Mouse (Mus musculus) forebrain, embryonic 11.5 days (tissue): ENCODE results near the gene Rdh5. TPM values are rescaled to one million over a fixed set of nuclear protein-coding genes. Genes with fewer than 3 reads are reported as not detected.
A peak's percentile ranks its signal among the peaks of the same experiment; 100 is the strongest.

Experiments used
- ATAC-seq: fragments of 200-750 bp; cut with Nextera tagmentation; replicated peaks from 2 replicates; pipeline ENCODE4 v1.8.0; 2017; ENCODE audit warnings: moderate TSS enrichment; ENCODE audit not compliant: low FRiP score
- DNase-seq: peaks from one replicate; pipeline ENCODE4 v3.0.0-alpha.2; 2017; ENCODE audit warnings: low spot score
- H3K27ac ChIP-seq: fragments of 300-500 bp; sonication (generic); 2 replicates; pipeline ENCODE4 v1.5.1; 2014; ENCODE audit warnings: low read depth, low read length
- H3K27me3 ChIP-seq: fragments of 300-500 bp; sonication (generic); 2 replicates; pipeline ENCODE4 v1.6.1; 2014; ENCODE audit warnings: mild to moderate bottlenecking, low read length, mixed read lengths; ENCODE audit not compliant: control insufficient read depth, insufficient read depth
- H3K36me3 ChIP-seq: fragments of 300-500 bp; sonication (generic); 2 replicates; pipeline ENCODE4 v1.6.1; 2014; ENCODE audit warnings: mild to moderate bottlenecking, low read length, moderate library complexity, mixed read lengths; ENCODE audit not compliant: control insufficient read depth, insufficient read depth
- H3K4me1 ChIP-seq: fragments of 300-500 bp; sonication (generic); replicated peaks from 2 replicates; pipeline ENCODE4 v1.6.1; 2014; ENCODE audit warnings: low read length, mixed read lengths; ENCODE audit not compliant: control insufficient read depth, insufficient read depth
- H3K4me2 ChIP-seq: fragments of 300-500 bp; sonication (generic); 2 replicates; pipeline ENCODE4 v1.6.1; 2014; ENCODE audit warnings: low read depth, mild to moderate bottlenecking, low read length, moderate library complexity, mixed read lengths; ENCODE audit not compliant: severe bottlenecking
- H3K4me3 ChIP-seq: fragments of 300-500 bp; sonication (generic); 2 replicates; pipeline ENCODE4 v1.5.1; 2014; ENCODE audit warnings: low read depth, low read length
- H3K9ac ChIP-seq: fragments of 300-500 bp; sonication (generic); 2 replicates; pipeline ENCODE4 v1.6.1; 2014; ENCODE audit warnings: low read length
- H3K9me3 ChIP-seq: fragments of 300-500 bp; sonication (generic); 2 replicates; pipeline ENCODE4 v1.6.1; 2016; ENCODE audit warnings: low read length, mixed read lengths; ENCODE audit not compliant: control insufficient read depth
- WGBS: fragments of 180-500 bp; shearing (Covaris S2); extraction: QIAGEN DNeasy Blood & Tissue Kit; methylation state at CpG from one replicate; pipeline ENCODE4 v1.1.7; 2014; 5-methylcytosine and 5-hydroxymethylcytosine counted together
- polyA plus RNA-seq: library from polyadenylated mRNA; unstranded; fragments of >200 nt; fragmentation: Nextera tagmentation; extraction: Ambion mirVana; gene quantifications from 2 replicates; pipeline ENCODE4 v1.2.1, GENCODE M21; 2014

The Rdh5 gene
- polyA plus RNA-seq, 1 experiment from 2014 or later: 12.3 TPM

DNA sequence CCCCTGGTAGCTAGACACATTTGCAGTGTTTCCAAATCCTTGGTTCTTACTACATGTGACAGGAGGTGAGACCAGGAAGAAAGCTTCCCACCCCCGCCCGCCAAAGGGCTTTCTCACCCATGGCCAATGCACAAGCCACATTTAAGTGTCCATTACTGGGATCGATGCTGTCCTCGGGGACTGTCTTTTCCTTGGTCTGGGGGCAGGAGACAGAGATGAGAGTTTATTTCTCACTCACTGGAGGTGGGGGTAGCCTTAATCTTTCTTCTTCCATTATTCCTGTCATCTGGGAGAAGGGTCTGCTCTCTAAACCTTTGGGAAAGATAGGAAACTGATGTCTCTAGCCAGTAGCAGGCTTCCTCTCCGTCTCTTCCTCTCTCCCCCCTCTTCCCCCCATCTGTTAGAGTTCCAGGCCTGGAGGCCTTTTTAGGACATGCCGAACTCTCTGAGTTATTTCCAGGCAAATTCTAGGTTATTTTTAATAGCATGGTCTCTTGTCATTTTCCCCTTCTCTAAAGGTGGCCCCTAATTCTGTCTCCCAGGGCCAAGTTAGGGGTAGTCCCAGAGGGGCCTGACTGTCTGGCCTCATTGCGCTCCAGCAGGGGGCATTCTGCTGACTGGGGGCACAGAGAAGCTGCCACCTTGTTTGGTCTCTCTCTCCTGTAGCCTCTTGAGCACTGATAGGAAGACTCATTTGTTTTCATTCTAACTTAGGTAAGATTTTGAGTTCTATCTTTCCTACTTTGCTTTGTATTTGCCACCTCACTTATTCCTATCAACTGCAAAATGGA lies 12.5 kb upstream of the Rdh5 start:
- H3K27me3 ChIP-seq: peaks cover 31% of the 10 kb centered on the region
- 64% methylated on average over 7 of the region's 7 CpGs for WGBS
- no peak for ATAC-seq

DNA sequence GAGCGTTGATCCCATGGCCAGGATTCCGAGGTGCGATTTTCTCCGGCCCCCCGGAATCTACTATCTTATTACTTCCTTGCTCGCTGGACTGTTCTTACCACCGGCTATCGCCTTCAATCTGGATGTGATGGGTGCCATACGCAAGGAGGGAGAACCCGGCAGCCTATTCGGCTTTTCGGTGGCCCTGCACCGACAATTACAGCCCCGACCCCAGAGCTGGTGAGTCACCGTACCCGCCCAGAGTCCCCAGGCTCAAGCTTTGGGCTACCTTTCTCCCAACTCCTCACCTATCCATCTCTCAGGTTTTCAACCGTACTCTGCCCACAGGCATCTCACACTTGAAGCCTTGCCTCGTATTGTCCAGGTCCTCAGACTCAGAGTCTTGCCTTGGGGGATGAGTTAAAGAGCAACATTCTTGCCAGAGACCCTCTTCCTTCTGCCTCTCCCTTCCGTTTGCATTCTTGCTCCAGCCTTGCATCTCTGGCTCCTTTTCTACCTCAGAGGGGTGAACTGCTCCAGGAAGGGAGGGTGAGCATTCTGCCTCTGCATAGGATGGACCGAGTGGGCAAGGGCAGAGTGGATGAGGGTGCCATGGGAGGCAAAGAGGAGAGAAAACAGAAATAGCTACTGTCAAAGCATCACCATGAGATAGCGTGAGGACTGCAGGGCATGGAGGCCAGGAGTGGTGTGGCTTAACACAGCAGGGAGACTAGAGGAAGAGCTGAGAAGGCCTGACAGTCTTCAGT lies 11.5 kb upstream of the Rdh5 start:
- H3K4me2 ChIP-seq: peak overlapping the region; percentile 83
- H3K27ac ChIP-seq: no peak overlapping the region
- H3K36me3 ChIP-seq: no peaks in the 10 kb centered on the region
- H3K9me3 ChIP-seq: no peaks in the 10 kb centered on the region
- peak overlapping the region; percentile 48; the same call in 1 of the 2 replicates for H3K9ac ChIP-seq
- no peaks in the 10 kb centered on the region for H3K4me1 ChIP-seq
- DNase-seq: no peak
- peaks cover 31% of the 10 kb centered on the region for H3K27me3 ChIP-seq
- peak overlapping the region; percentile 40 for H3K4me3 ChIP-seq
- WGBS: 2% methylated on average over 21 of the region's 21 CpGs
- ATAC-seq: 0 out of 2 replicates have a peak, but pooled peaks have one; percentile 21

More for the DNA sequence above, 12.5 kb upstream of the Rdh5 start:
- Histone ChIP-seq H3K9me3 (no peaks in the 10 kb centered on the region), H3K9ac (no peak overlapping the region), H3K4me1 (no peaks in the 10 kb centered on the region), H3K27ac (no peak overlapping the region), H3K4me3 (no peak overlapping the region), H3K4me2 (no peak overlapping the region), H3K36me3 (no peaks in the 10 kb centered on the region)
- DNase-seq: no peak

DNA sequence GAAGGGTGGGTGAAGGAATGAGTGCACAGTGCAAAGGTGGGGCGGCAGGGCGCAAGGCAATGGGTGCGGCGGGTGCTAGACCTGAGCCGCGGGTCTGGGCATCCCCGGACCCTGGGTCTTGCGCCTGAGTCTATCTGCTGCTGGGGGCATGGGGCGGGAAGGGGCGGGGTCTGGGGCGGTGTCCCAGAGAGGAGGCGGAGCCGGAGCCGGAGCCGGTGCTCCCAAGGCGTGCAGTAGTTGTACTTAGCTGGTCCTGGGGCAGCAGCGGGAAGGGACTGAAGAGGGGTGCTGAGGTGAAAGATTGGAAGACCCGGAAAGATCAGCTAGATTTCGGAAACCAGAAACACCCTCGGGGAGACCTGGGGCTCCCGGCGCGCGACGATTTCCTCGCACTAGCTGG lies 10.9 kb upstream of the Rdh5 start, which contains the start of gene Itga7:
Itga7 (plus strand) TSS at position 245 of the 400 bp plus-strand sequence.
- DNase-seq: peak; percentile 82
- Histone ChIP-seq H3K4me1 (no peaks in the 10 kb centered on the region), H3K27ac (no peak within 1 kb of the TSS), H3K4me2 (peak within 1 kb of the TSS; percentile 83), H3K36me3 (no peaks in the 10 kb centered on the region), H3K9me3 (no peaks in the 10 kb centered on the region), H3K27me3 (peaks cover 31% of the 10 kb centered on the region), H3K4me3 (peak within 1 kb of the TSS; percentile 40), H3K9ac (peak within 1 kb of the TSS; percentile 48; the same call in 1 of the 2 replicates)
- WGBS: 0% methylated on average over 26 of the region's 26 CpGs
- peak; percentile 89 for ATAC-seq

DNA sequence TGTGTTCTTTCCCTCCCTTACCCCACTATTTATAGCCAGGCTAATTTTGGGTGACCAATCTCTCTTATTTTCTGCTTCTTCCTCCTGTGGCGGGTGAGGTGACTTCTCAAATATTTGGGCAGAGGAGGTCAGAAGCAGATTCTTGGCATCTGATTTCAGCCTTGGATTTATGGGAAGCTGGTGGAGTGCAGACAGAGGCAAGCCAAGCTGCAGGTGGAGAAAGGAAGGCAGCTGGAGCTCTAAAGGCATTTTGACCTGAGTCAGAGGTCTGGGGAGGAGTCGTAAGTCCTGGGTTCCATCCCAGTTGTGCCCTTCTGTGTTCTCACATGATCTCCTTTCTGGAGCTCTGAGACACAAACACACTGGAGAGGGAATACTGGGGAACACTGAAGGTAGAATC lies 8.8 kb upstream of the Rdh5 start:
- no peak for ATAC-seq
- Histone ChIP-seq H3K4me2 (no peak overlapping the region), H3K4me3 (no peak overlapping the region), H3K27me3 (peaks cover 31% of the 10 kb centered on the region), H3K9me3 (no peaks in the 10 kb centered on the region), H3K36me3 (no peaks in the 10 kb centered on the region), H3K9ac (no peak overlapping the region), H3K27ac (no peak overlapping the region), H3K4me1 (no peaks in the 10 kb centered on the region)
- DNase-seq: no peak
- 79% methylated on average over 2 of the region's 2 CpGs for WGBS

DNA sequence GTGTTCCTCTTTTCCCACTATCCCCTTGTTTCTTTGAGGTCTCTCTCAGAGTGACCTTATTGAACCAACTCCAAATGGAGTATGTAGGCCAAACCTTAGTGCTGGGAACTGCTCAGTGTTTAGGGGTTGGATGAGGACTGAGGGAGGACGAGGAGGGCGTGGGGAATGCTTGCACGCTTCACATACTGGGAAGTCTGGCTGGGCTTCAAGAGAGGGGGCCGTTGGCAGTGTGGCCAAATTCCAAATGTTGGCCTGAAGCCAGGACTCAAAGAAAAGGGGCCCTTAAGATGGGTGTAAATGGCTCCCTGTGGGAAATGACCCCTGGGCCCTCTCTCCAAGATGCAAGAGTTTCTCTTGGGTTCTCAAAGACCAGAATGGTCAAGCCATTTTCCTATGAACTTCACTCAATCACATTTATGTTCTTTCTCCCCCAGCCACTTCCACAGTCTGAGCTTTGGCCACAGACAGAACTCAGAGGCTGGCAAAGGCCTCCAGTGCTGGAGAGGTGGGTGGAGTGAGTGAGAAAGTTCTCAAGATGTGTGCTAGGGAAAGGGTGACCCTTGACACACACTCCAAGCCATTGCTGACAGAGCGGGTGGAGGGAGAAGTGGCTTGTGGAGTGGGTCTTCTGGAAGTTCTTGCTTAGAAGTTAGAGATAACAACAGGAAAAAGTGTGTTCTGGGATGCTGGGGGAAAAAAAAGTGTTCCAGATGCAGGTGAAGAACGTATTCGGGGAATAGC lies 7.1 kb upstream of the Rdh5 start:
- no peak for ATAC-seq
- H3K27me3 ChIP-seq: peaks cover 26% of the 10 kb centered on the region
- H3K4me2 ChIP-seq: no peak overlapping the region
- DNase-seq: no peak
- H3K9me3 ChIP-seq: no peaks in the 10 kb centered on the region
- H3K4me3 ChIP-seq: no peak overlapping the region
- no peaks in the 10 kb centered on the region for H3K4me1 ChIP-seq
- H3K9ac ChIP-seq: no peak overlapping the region
- 74% methylated on average over 7 of the region's 7 CpGs for WGBS
- H3K36me3 ChIP-seq: no peaks in the 10 kb centered on the region
- H3K27ac ChIP-seq: no peak overlapping the region

DNA sequence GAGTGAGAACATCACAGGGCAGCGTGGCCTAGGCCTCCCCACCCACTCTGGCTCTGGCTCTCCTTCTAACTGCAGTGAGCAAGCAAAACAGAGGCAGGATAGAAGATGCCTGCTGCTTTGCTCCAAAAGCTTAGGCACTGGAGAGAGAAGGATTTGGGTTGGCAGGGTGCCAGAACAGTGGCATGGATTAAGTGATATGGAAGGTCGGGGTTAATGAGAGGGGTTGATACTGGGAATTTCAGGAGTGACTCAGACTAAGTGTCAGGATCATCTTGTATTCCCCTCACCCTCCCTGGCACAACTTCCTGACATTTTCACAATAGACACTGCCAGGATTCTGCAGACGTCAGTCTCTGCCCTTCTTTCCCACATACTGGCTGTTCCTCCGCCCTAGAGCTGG lies 5.7 kb upstream of the Rdh5 start:
- Histone ChIP-seq H3K4me2 (no peak overlapping the region), H3K4me3 (no peak overlapping the region), H3K4me1 (0 out of 2 replicates have a peak, but pooled peaks cover 2% of the 10 kb centered on the region), H3K36me3 (no peaks in the 10 kb centered on the region), H3K9ac (no peak overlapping the region), H3K27ac (no peak overlapping the region), H3K9me3 (no peaks in the 10 kb centered on the region), H3K27me3 (peaks cover 13% of the 10 kb centered on the region)
- DNase-seq (no peak), ATAC-seq (no peak)
- WGBS: 32% methylated on average over 4 of the region's 4 CpGs

DNA sequence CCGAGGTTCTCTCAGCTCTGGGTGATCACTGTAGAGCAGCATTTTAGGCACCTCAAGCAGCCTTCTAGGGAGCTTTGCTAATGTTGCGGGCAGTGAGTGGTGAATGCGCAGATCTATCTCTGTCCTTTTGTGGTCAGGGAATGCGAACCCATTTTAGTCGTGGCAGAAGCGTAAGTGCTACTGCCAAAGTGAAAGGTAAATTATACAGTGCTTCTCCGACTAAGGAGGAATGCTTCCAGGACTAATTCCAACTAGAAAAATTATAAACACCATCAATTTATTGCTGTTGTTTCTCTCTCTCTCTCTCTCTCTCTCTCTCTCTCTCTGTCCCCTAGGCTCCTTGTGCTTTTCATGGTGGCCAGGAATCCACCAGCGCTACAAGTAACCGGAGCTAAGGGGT lies 1.2 kb upstream of the Rdh5 start, which contains the start of gene Bloc1s1:
Bloc1s1 (minus strand) TSS at position 101 of the 400 bp plus-strand sequence.
- H3K4me3 ChIP-seq: peak within 1 kb of the TSS; percentile 86
- WGBS: 69% methylated on average over 9 of the region's 9 CpGs
- no peaks in the 10 kb centered on the region for H3K36me3 ChIP-seq
- H3K4me2 ChIP-seq: peak within 1 kb of the TSS; percentile 57
- peak within 1 kb of the TSS; percentile 78 for H3K27ac ChIP-seq
- H3K9me3 ChIP-seq: no peaks in the 10 kb centered on the region
- no peak for ATAC-seq
- H3K27me3 ChIP-seq: peaks cover 2% of the 10 kb centered on the region
- peaks cover 2% of the 10 kb centered on the region; the same call in 1 of the 2 replicates for H3K4me1 ChIP-seq
- DNase-seq: no peak
- peak within 1 kb of the TSS; percentile 81 for H3K9ac ChIP-seq

DNA sequence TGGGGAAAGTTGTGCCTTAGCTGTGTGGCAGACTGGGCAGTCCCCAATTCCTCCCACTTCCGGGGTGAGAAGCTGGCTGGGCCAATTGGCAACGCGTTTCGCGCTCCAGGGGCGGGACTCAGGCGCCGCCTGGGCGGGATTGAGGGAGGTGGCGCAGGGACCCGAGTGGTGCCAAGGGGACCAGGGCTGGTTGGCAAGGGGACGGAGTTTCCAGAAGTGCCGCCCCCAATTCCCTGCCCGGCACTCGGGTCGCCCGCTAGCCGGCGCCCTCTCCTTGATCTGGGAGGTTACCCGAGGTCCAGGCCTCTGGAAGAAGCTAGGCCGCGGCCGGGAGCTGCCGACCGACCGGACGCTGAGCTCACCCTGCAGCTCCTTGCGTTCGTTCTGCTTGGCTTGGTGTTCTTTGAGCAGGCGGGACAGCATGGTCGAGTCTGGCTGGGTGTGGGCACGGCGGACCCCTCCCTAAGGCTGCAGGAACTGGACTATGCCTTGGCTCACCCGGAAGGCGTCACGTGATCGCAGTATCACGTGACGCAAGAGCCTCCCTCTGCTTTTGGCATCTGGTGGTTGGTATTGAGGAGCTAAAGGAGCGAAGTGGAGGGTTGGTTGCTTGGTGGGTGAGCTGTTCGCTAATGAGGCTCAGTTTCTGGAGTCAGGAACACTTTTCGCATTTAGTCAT lies 464 bp upstream of the Rdh5 start:
- Histone ChIP-seq H3K27ac (peak overlapping the region; percentile 78), H3K36me3 (no peaks in the 10 kb centered on the region), H3K9ac (peak overlapping the region; percentile 81), H3K4me1 (peaks cover 2% of the 10 kb centered on the region; the same call in 1 of the 2 replicates), H3K4me2 (peak overlapping the region; percentile 57), H3K9me3 (no peaks in the 10 kb centered on the region), H3K27me3 (peaks cover 2% of the 10 kb centered on the region; the same call in 1 of the 2 replicates), H3K4me3 (peak overlapping the region; percentile 86)
- 0% methylated on average over 42 of the region's 42 CpGs for WGBS
- ATAC-seq (peak; percentile 97), DNase-seq (peak; percentile 93)
